Mouse (Mus musculus): ENCODE results near the gene Ets1.

Gene Ets1

GRCm38 (mm10) chr9:32711768-32712167, 75.7 kb downstream of the Ets1 start:
- DNase-seq (ENCODE audit: low spot score in 2 of 2): no peak

DNA sequence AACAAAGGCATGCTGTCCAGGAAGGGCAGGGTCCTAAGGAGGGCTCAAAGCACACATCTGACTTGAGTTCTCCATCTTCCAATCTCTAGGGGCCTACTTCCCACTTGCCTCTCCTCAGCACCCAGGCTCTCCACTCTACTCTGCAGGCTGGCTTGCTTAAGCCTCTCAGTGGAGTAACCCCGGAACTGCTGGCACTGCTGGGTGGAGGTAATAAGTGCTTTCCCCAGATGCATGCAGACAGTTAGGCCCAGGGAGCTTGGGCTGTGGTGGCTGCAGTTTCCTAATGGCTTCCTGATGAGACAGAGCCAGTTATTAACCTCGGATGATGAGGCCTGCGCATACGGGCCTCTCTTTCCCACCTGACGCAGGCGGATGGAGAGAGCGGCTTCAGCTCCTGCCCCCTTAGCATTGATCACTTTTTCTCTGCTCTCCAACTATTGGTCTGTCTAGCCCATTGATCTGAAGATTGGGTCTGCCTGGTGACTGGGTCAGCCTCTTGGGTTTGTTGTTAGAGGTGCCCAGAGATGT, 76.4 kb downstream of the Ets1 start:
- DNase-seq (ENCODE audit: low spot score in 2 of 2): no peak

DNA sequence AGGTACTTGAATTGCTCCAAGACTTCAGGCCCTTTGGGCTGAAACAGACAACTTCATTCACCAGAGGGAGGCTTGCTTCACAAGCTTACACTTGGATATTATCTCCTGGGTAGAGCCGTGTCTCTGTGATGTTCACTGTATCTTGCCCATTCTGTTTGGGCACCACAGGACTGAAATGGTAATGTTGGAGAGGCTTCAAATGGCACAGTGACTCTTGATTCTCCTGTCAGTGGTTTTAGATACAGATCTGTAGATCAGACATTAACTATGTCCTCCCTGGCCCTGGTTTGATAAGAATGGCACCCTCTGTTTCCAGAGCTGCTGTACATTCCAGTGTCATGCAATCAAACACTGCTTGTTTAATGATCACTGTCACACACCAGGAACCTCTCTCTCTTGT, 77.1 kb downstream of the Ets1 start:
- DNase-seq (ENCODE audit: low spot score in 2 of 2): no peak

GRCm38 (mm10) chr9:32713790-32714189, 77.8 kb downstream of the Ets1 start:
- no peak for DNase-seq (ENCODE audit: low spot score in 2 of 2)

- no peak for DNase-seq (ENCODE audit: low spot score in 2 of 2)
Observed at GRCm38 (mm10) chr9:32714487-32714886, 78.5 kb downstream of the Ets1 start.

DNA sequence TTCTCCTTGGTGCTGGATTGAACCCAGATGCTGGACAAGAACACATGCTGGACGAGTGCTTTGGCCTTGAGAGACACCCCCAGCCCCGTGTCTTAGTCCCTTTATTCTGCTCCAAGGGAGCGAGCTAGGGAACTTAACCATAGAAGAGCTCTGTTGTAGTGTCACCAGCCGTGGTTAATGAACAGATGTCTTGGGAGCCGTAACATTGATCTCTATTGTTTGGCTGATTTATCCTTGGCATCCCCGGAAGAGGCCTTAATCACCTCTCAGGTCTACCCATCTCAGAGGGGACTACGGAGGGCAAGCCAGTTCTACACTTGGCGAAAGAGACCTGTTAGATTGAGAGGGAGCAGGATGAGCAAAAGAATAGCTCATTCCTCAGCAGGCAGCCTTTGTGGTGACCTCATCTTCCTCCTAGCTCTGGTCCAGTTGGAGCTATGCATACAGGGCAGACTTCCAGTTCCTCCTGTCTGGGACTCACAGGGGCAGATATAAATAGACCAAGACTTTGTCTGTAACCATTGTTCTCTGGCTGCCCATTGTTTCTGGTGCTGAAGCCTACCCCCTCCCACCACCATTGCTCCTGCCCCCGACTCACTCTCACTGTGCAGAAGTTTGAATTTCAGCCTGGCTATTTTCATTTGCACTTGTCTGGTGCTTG, 79.9 kb downstream of the Ets1 start:
- DNase-seq (ENCODE audit: low spot score in 2 of 2): no peak

DNA sequence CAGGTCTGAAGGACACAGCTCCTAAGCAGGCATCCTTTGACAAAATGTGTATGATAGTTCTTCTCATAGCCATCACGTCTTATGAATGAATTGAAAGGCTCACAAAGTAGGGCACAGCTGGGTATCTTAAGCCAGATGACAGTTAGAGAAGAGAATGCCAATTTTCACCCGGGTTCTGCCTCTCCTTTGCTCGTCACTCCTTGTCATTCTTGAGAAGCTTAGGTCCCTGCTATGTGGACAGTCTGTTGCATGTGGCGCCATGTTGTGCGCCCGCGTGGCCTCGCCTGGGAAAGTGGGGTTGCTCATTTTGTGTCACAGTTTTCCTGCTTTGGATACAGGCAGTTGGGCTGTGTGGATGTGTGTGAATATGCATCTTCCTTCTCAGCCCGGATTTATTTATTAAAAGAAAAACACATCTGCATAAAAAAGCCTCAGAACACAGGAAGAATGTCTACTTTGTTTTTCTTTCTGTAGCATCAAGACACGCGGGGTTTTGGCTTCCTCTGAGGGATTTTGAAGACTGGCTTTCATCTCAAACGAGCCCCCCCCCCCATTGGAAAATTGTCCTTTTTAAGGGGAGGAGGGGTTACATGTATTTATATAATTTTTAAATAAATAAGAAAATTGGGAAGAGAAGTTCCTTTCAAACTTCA, 81.4 kb downstream of the Ets1 start:
- DNase-seq (ENCODE audit: low spot score in 2 of 2): no peak

- DNase-seq (ENCODE audit: low spot score in 2 of 2): no peak
Observed at GRCm38 (mm10) chr9:32717931-32718820, 82.2 kb downstream of the Ets1 start.

- no peak for DNase-seq (ENCODE audit: low spot score in 2 of 2)
Observed at GRCm38 (mm10) chr9:32718868-32719267, 82.8 kb downstream of the Ets1 start.

- peak; percentile 49 to 56 for DNase-seq (ENCODE audit: low spot score in 2 of 2)
Observed at GRCm38 (mm10) chr9:32719941-32720263, 83.9 kb downstream of the Ets1 start.

DNA sequence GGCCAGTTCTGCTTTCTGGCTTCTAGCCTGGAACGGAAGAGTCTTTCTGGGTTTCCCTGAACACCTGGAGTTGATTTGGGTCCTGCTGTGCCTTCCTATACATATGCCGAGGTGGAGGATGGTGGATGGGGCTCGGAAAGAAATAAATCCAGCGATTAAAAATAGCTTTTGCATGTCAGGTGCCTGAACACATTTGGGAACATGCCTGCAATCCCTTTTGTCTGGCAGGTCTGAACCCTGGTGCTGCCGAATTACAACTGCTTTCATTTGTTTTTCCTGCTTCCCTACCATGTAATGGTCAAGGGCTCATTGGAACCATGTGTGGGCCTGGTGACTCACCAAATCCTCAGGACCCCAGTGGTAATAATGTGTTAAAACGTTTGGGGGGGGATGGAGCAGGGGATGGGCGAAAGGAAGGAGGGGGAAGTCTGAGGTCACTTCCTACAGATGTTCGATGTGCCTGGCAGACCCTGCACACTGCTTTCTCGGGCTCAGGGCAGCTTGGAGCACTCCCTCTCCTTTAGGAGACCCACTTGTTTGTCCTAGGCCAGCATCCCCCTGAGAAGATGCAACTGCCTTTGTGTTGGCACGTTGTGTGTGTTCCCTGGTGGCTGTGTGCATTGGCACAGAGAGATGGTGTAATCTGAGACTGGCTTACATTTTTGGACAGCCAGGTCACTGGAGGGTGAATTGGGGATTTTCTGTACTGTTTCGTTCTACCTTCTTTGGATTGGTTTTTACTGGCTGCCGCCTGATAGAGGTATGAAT, 84.4 kb downstream of the Ets1 start:
- no peak for DNase-seq (ENCODE audit: low spot score in 2 of 2)

DNA sequence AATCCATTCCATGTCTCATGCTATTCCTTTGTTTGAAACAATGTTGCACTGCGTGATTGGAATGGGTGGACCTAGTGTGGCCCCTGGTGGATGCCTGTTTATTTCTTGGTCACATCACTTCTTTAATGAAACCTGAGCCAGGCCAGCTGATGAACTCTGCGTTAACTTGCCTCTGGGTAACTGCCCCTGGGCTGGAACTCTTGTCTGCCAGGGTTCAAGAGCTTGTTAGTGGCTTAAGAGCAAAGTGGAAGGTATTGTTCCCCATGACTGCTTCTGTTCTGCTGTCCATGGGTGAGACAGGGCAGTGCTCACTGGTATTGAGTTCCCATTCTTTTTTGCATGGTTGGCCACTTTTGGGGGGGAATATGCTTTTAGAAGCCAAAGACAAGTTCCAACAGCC, 85.1 kb downstream of the Ets1 start:
- DNase-seq (ENCODE audit: low spot score in 2 of 2): no peak

GRCm38 (mm10) chr9:32722205-32722604, 86.2 kb downstream of the Ets1 start:
- no peak for DNase-seq (ENCODE audit: low spot score in 2 of 2)

GRCm38 (mm10) chr9:32722969-32723368, 86.9 kb downstream of the Ets1 start:
- no peak for DNase-seq (ENCODE audit: low spot score in 2 of 2)

DNA sequence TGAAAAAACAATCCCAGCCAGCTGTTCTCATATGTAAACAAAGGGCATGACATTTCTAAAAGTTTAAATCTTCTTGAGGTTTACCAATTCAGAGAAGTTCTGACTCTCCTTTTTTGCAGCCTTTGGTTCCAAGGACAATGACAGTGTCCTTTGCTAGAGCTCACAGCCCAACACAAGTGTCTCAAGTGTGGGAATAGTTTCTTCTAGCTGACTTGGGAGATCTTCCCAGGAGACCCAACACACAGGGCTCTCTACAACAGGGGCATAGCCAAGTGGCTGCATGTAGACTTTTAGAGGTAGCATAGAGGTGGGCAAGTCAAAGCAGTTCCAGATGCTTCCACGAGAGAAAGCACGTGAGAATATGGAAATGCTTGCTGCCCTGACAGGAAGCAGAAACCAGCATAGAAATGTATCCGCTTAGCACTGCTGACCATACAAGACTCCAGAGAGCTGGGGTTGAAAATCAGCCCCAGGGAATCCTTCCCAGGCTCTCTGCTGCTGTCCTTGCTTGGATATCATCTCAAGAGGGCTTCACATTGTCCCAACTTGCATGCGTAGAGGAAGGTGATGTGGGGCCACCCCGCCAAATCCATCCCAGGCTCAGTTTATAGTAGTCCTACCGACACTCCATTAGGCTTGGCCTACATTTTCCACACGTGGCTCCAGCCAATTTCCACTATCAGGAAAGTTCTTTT, 88.3 kb downstream of the Ets1 start:
- DNase-seq (ENCODE audit: low spot score in 2 of 2): no peak

DNA sequence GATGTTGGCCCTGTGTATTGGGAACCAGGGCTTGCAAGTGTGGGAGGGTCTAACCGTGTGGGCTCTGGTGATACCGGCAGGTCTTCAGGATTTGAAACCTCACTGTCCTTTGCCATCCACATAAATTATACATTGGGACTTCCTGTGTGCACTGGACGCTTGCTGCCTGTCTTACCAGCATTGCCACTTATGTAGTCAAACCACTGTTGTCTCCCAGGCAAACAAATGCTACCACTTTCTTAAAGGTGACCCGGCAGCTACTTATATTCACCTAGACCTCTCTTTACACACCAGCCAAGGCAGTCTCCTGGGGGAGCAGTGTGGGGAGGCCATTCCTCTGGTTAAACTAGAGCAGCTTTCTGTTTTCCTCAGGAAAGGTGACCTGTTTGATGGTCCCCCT, 89.9 kb downstream of the Ets1 start:
- no peak for DNase-seq (ENCODE audit: low spot score in 2 of 2)

GRCm38 (mm10) chr9:32726595-32726994, 90.6 kb downstream of the Ets1 start:
- DNase-seq (ENCODE audit: low spot score in 2 of 2): no peak

DNA sequence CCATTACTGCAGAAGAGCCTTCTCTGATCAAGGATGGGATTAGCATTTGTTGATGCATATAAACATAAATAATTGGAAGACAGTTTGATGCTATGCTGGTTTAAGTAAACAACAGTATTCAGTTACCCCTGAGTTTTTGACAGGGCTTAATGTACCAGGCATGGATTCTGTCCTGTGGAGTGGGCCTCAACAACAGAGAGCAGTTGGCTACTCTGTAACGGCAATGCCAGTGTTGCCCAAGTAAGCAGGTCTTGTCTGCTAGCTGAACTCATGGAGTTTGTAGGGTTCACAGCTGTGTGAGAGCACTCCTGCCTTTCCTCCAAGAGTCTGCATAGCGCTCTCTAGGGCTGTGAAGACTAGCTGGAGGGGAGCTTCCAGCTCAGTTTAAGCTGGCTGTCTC, 91.0 kb downstream of the Ets1 start:
- DNase-seq (ENCODE audit: low spot score in 2 of 2): no peak

- DNase-seq (ENCODE audit: low spot score in 2 of 2): no peak
Observed at GRCm38 (mm10) chr9:32728306-32728705, 92.3 kb downstream of the Ets1 start.

GRCm38 (mm10) chr9:32728806-32729205, 92.8 kb downstream of the Ets1 start:
- no peak for DNase-seq (ENCODE audit: low spot score in 2 of 2)

GRCm38 (mm10) chr9:32729207-32729606, 93.2 kb downstream of the Ets1 start:
- no peak for DNase-seq (ENCODE audit: low spot score in 2 of 2)

Data from spleen, postnatal 36 days (tissue).